Mouse (Mus musculus): ENCODE results near the gene Tec. TPM values are rescaled to one million over a fixed set of nuclear protein-coding genes. Genes with fewer than 3 reads are reported as not detected.

Tec gene
- polyA plus RNA-seq, 1 experiment from 2014 or later = 2.9 TPM

DNA sequence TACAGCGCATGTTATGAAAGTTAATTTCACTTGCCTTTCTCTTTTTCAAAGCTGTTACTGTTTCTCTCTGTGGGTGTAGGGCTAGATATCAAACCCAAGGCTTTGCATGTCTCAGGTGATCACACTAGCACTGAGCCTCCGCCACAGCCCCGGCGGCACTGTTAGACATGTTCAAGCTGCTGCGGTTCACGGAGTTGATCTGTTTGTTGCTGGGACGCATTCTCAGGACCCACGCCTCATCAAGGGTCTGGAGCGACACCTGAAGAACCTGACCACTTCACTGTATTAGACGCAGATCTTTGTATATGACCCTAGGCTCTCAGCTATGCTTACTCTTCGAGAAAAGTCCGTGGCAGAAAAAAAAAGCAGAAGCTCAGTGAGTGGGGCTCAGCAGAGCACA, 10.0 kb downstream of the Tec start:
- no peak for ATAC-seq
- Histone ChIP-seq H3K9me3 (ENCODE audit: control insufficient read depth, low read length) (no peaks in the 10 kb centered on the region), H3K4me2 (ENCODE audit: low read length) (no peak overlapping the region), H3K9ac (replicated peaks; ENCODE audit: low read depth, low read length) (no peak overlapping the region), H3K4me1 (replicated peaks; ENCODE audit: control insufficient read depth, insufficient read depth, low read length) (peaks cover 10% of the 10 kb centered on the region), H3K27ac (ENCODE audit: low read length) (no peak overlapping the region), H3K27me3 (replicated peaks; ENCODE audit: control insufficient read depth, insufficient read depth, low read length) (no peaks in the 10 kb centered on the region), H3K4me3 (replicated peaks; ENCODE audit: low read length) (no peak overlapping the region), H3K36me3 (ENCODE audit: control insufficient read depth, insufficient read depth) (no peaks in the 10 kb centered on the region)
- 97% methylated on average over 12 of the region's 12 CpGs for WGBS

DNA sequence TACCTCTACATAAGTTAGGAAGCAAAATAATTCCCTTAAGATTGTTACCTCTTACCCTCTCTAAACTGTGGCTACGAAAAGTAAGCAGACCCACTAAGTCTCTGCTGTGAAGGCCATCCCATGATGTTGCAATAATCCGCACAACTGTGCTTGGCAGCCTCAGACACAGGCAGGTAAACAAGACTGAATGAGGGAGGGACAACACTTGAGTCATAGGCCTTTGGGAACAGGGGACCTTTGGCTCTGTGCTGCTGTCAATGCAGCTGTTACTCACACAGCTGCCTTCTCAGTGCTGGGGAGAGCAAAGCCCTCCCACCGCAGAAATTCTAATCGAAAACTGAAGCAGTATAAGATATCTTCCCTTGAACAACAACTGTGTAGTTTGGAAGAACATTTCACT, 10.5 kb downstream of the Tec start:
- H3K27ac ChIP-seq (ENCODE audit: low read length) = no peak overlapping the region
- no peak overlapping the region for H3K9ac ChIP-seq (replicated peaks; ENCODE audit: low read depth, low read length)
- H3K4me3 ChIP-seq (replicated peaks; ENCODE audit: low read length) = no peak overlapping the region
- H3K4me2 ChIP-seq (ENCODE audit: low read length) = no peak overlapping the region
- H3K36me3 ChIP-seq (ENCODE audit: control insufficient read depth, insufficient read depth) = no peaks in the 10 kb centered on the region
- H3K27me3 ChIP-seq (replicated peaks; ENCODE audit: control insufficient read depth, insufficient read depth, low read length) = no peaks in the 10 kb centered on the region
- WGBS = 91% methylated on average over 4 of the region's 4 CpGs
- no peaks in the 10 kb centered on the region for H3K9me3 ChIP-seq (ENCODE audit: control insufficient read depth, low read length)
- ATAC-seq = no peak
- H3K4me1 ChIP-seq (replicated peaks; ENCODE audit: control insufficient read depth, insufficient read depth, low read length) = peaks cover 10% of the 10 kb centered on the region

DNA sequence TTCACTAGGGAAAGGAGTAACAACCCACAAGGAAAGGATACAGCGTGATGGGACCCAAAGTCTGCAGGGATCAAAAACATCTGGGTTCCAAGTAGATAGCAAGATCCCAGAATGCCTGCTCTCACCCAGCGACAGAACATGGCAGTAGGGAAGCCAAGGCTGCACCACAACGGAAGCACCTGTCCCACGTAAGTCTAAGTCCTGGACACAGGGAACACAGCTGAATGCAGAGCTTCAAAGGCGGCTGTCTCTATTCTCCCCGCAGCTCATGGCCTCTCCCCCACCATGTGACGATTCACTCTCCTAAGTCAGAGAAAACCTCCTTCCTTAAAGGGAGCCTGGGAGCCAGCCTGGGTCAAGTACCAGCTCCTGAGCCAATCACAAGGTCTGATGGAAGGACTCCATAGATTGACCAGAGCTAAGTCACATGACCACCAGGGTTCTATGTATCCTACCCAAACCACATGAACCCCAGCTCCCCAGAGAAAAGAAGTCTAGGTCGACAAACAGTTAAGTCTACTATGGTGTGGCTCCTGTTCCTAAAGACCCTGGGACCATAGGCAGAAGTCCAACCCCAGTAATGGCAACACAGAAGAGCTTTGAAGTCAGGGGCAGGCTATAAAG, 11.9 kb downstream of the Tec start:
- Histone ChIP-seq H3K4me2 (ENCODE audit: low read length) (no peak overlapping the region), H3K9ac (replicated peaks; ENCODE audit: low read depth, low read length) (no peak overlapping the region), H3K36me3 (ENCODE audit: control insufficient read depth, insufficient read depth) (no peaks in the 10 kb centered on the region), H3K27me3 (replicated peaks; ENCODE audit: control insufficient read depth, insufficient read depth, low read length) (no peaks in the 10 kb centered on the region), H3K4me3 (replicated peaks; ENCODE audit: low read length) (no peak overlapping the region), H3K27ac (ENCODE audit: low read length) (no peak overlapping the region), H3K9me3 (ENCODE audit: control insufficient read depth, low read length) (no peaks in the 10 kb centered on the region), H3K4me1 (replicated peaks; ENCODE audit: control insufficient read depth, insufficient read depth, low read length) (peaks cover 10% of the 10 kb centered on the region)
- ATAC-seq = no peak
- WGBS = 82% methylated on average over 8 of the region's 8 CpGs

- WGBS = 0% methylated on average over 3 of the region's 3 CpGs
- H3K9me3 ChIP-seq (ENCODE audit: control insufficient read depth, low read length) = no peaks in the 10 kb centered on the region
- H3K27me3 ChIP-seq (replicated peaks; ENCODE audit: control insufficient read depth, insufficient read depth, low read length) = no peaks in the 10 kb centered on the region
- H3K4me2 ChIP-seq (ENCODE audit: low read length) = no peak overlapping the region
- no peak overlapping the region for H3K9ac ChIP-seq (replicated peaks; ENCODE audit: low read depth, low read length)
- ATAC-seq = peak; percentile 89
- 0 out of 2 replicates have a peak overlapping the region, but pooled peaks have one; percentile 34 for H3K27ac ChIP-seq (ENCODE audit: low read length)
- no peak overlapping the region for H3K4me3 ChIP-seq (replicated peaks; ENCODE audit: low read length)
- H3K36me3 ChIP-seq (ENCODE audit: control insufficient read depth, insufficient read depth) = no peaks in the 10 kb centered on the region
- H3K4me1 ChIP-seq (replicated peaks; ENCODE audit: control insufficient read depth, insufficient read depth, low read length) = peaks cover 10% of the 10 kb centered on the region
Observed at GRCm38 (mm10) chr5:72855685-72856124, 12.6 kb downstream of the Tec start.

DNA sequence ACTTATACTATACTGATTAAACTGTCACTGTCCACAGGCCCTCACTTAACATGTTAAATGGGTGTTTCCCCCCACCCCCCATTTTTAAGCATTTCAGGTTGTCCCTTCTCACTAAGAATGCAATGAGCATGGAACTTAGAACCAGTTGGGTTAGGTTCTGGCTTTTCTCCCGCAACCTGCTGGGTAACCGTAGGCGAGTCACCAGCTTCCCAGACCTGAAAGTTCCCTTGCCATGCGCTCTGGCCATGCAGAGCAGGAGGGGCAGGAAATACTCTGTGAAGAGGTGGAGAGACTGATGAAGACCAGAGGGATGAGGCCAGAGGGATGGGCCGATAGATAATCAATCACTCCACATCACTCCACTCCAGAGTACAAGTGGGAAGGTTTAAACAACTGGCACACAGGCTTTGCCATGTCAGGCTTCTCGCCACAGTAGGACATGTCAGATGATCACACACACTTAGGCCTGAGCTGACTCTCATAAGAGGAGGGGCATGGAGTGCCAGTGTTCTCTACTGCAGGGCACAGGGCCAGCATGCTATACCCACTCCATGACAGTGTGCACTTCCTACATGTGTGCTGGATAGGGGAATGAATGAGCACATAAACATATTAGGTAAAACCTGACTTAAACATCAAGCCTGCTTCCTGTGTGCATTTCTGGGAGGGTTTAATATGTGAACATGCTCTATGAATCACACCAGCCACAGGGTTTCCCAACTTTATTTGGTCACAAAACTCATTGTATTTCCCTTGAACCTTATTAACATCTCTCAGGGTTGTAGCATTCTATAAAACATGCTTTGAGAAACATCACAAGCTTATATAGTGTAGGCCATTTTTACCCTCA, 13.9 kb downstream of the Tec start:
- ATAC-seq = no peak

DNA sequence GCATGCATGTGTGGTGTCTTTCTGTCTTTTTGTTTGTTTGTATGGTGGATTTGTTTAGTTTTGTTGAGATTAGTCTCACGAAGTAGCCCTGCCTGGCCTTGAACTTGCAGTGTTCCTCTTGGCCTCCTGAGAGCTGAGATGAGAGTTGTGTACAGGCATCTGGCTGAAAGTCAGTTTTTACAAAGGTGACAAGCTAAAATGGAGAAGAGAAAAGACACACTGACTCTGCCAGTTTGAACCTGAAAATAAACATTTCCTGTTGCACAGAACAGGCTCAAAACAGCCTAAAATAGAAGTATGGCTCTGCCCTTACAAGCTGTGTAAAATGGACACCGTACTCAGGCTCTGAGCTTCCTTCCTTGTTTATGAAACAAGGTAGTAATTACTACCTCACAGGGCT, 14.9 kb downstream of the Tec start:
- no peaks in the 10 kb centered on the region for H3K27me3 ChIP-seq (replicated peaks; ENCODE audit: control insufficient read depth, insufficient read depth, low read length)
- no peak for ATAC-seq
- no peak overlapping the region for H3K27ac ChIP-seq (ENCODE audit: low read length)
- H3K9me3 ChIP-seq (ENCODE audit: control insufficient read depth, low read length) = no peaks in the 10 kb centered on the region
- no peaks in the 10 kb centered on the region for H3K36me3 ChIP-seq (ENCODE audit: control insufficient read depth, insufficient read depth)
- H3K4me1 ChIP-seq (replicated peaks; ENCODE audit: control insufficient read depth, insufficient read depth, low read length) = peaks cover 13% of the 10 kb centered on the region
- H3K9ac ChIP-seq (replicated peaks; ENCODE audit: low read depth, low read length) = no peak overlapping the region
- no peak overlapping the region for H3K4me3 ChIP-seq (replicated peaks; ENCODE audit: low read length)
- 78% methylated on average over 2 of the region's 2 CpGs for WGBS
- no peak overlapping the region for H3K4me2 ChIP-seq (ENCODE audit: low read length)

More for the DNA sequence above, 13.9 kb downstream of the Tec start:
- Histone ChIP-seq H3K4me1 (replicated peaks; ENCODE audit: control insufficient read depth, insufficient read depth, low read length) (peaks cover 10% of the 10 kb centered on the region), H3K9ac (replicated peaks; ENCODE audit: low read depth, low read length) (no peak overlapping the region), H3K36me3 (ENCODE audit: control insufficient read depth, insufficient read depth) (no peaks in the 10 kb centered on the region), H3K4me3 (replicated peaks; ENCODE audit: low read length) (no peak overlapping the region), H3K27me3 (replicated peaks; ENCODE audit: control insufficient read depth, insufficient read depth, low read length) (no peaks in the 10 kb centered on the region), H3K4me2 (ENCODE audit: low read length) (no peak overlapping the region), H3K27ac (ENCODE audit: low read length) (no peak overlapping the region), H3K9me3 (ENCODE audit: control insufficient read depth, low read length) (no peaks in the 10 kb centered on the region)
- WGBS = 89% methylated on average over 6 of the region's 6 CpGs

- 72% methylated on average over 7 of the region's 7 CpGs for WGBS
- Histone ChIP-seq H3K36me3 (ENCODE audit: control insufficient read depth, insufficient read depth) (no peaks in the 10 kb centered on the region), H3K4me1 (replicated peaks; ENCODE audit: control insufficient read depth, insufficient read depth, low read length) (peaks cover 13% of the 10 kb centered on the region), H3K27ac (ENCODE audit: low read length) (no peak overlapping the region), H3K27me3 (replicated peaks; ENCODE audit: control insufficient read depth, insufficient read depth, low read length) (no peaks in the 10 kb centered on the region), H3K9me3 (ENCODE audit: control insufficient read depth, low read length) (no peaks in the 10 kb centered on the region), H3K9ac (replicated peaks; ENCODE audit: low read depth, low read length) (no peak overlapping the region), H3K4me2 (ENCODE audit: low read length) (no peak overlapping the region), H3K4me3 (replicated peaks; ENCODE audit: low read length) (no peak overlapping the region)
- ATAC-seq = no peak
Observed at GRCm38 (mm10) chr5:72852301-72852995, 15.8 kb downstream of the Tec start.

GRCm38 (mm10) chr5:72851674-72852098, 16.6 kb downstream of the Tec start:
- Histone ChIP-seq H3K4me2 (ENCODE audit: low read length) (no peak overlapping the region), H3K9me3 (ENCODE audit: control insufficient read depth, low read length) (no peaks in the 10 kb centered on the region), H3K36me3 (ENCODE audit: control insufficient read depth, insufficient read depth) (no peaks in the 10 kb centered on the region), H3K9ac (replicated peaks; ENCODE audit: low read depth, low read length) (no peak overlapping the region), H3K4me1 (replicated peaks; ENCODE audit: control insufficient read depth, insufficient read depth, low read length) (peaks cover 13% of the 10 kb centered on the region), H3K27me3 (replicated peaks; ENCODE audit: control insufficient read depth, insufficient read depth, low read length) (no peaks in the 10 kb centered on the region), H3K27ac (ENCODE audit: low read length) (no peak overlapping the region), H3K4me3 (replicated peaks; ENCODE audit: low read length) (no peak overlapping the region)
- 91% methylated on average over 4 of the region's 4 CpGs for WGBS
- no peak for ATAC-seq

GRCm38 (mm10) chr5:72850926-72851673, 17.2 kb downstream of the Tec start:
- Histone ChIP-seq H3K27ac (ENCODE audit: low read length) (no peak overlapping the region), H3K9ac (replicated peaks; ENCODE audit: low read depth, low read length) (no peak overlapping the region), H3K9me3 (ENCODE audit: control insufficient read depth, low read length) (no peaks in the 10 kb centered on the region), H3K4me1 (replicated peaks; ENCODE audit: control insufficient read depth, insufficient read depth, low read length) (peaks cover 14% of the 10 kb centered on the region), H3K36me3 (ENCODE audit: control insufficient read depth, insufficient read depth) (no peaks in the 10 kb centered on the region), H3K4me2 (ENCODE audit: low read length) (no peak overlapping the region), H3K27me3 (replicated peaks; ENCODE audit: control insufficient read depth, insufficient read depth, low read length) (no peaks in the 10 kb centered on the region), H3K4me3 (replicated peaks; ENCODE audit: low read length) (no peak overlapping the region)
- WGBS = 84% methylated on average over 12 of the region's 12 CpGs
- ATAC-seq = no peak
